Mouse (Mus musculus) heart, embryonic 15.5 days (tissue): ENCODE measurements around the gene Plcxd1. TPM values are rescaled to one million over a fixed set of nuclear protein-coding genes. Genes with fewer than 3 reads are reported as not detected.
"Not testable (repeated sequence)": the region's sequence is repeated elsewhere in the genome, so short reads cannot be mapped to it uniquely, and the experiment has no call there.

Experiments
- ATAC-seq: fragments of 200-750 bp; cut with Nextera tagmentation; replicated peaks from 2 replicates; pipeline ENCODE4 v1.8.0; 2017; ENCODE audit warnings: low read depth, moderate TSS enrichment; ENCODE audit not compliant: insufficient number of reproducible peaks, insufficient read depth, low FRiP score
- H3K27ac ChIP-seq: fragments of 300-500 bp; sonication (generic); 2 replicates; pipeline ENCODE4 v1.5.1; 2015; ENCODE audit warnings: mild to moderate bottlenecking, inconsistent platforms
- H3K27me3 ChIP-seq: fragments of 300-500 bp; sonication (generic); 2 replicates; pipeline ENCODE4 v1.6.1; 2015; ENCODE audit warnings: inconsistent platforms
- H3K36me3 ChIP-seq: fragments of 300-500 bp; sonication (generic); 2 replicates; pipeline ENCODE4 v1.6.1; 2015; ENCODE audit warnings: mild to moderate bottlenecking, inconsistent platforms
- H3K4me1 ChIP-seq: fragments of 300-500 bp; sonication (generic); replicated peaks from 2 replicates; pipeline ENCODE4 v1.6.1; 2015; ENCODE audit warnings: inconsistent platforms
- H3K4me2 ChIP-seq: fragments of 300-500 bp; sonication (generic); 2 replicates; pipeline ENCODE4 v1.6.1; 2015; ENCODE audit warnings: inconsistent platforms, mild to moderate bottlenecking, moderate library complexity
- H3K4me3 ChIP-seq: fragments of 300-500 bp; sonication (generic); 2 replicates; pipeline ENCODE4 v1.5.1; 2015; ENCODE audit warnings: mild to moderate bottlenecking, inconsistent platforms
- H3K9ac ChIP-seq: fragments of 300-500 bp; sonication (generic); 2 replicates; pipeline ENCODE4 v1.6.1; 2015; ENCODE audit warnings: mild to moderate bottlenecking, inconsistent platforms
- H3K9me3 ChIP-seq: fragments of 300-500 bp; sonication (generic); replicated peaks from 2 replicates; pipeline ENCODE4 v1.6.1; 2016; ENCODE audit warnings: inconsistent platforms
- WGBS: fragments of 180-500 bp; shearing (Covaris S2); methylation state at CpG from one replicate; pipeline ENCODE4 v1.1.7; 2015; ENCODE audit warnings: mixed read lengths; 5-methylcytosine and 5-hydroxymethylcytosine counted together
- polyA plus RNA-seq: library from polyadenylated mRNA; unstranded; fragments of >200 nt; fragmentation: Nextera tagmentation; extraction: Ambion mirVana; gene quantifications from 2 replicates; pipeline ENCODE4 v1.2.1, GENCODE M21; 2015

The Plcxd1 gene
- polyA plus RNA-seq, 1 experiment from 2014 or later = 0.55 TPM

DNA sequence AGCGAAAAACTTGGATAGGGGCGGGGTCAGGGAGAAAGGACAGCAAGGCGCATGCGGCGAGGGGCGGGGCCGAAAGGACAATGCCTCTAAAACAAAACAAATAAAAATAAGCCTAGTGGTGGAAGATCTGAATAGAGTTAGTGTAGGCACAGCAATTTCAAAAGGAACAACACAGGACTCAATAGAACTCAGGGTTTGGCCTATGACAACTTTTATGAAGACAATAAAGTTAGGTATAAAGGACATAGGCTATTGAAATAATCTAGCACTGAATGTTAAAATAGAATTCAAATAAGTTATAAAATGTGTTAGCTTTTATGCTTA, 8.5 kb downstream of the Plcxd1 start:
- Histone ChIP-seq H3K27me3 (no peaks in the 10 kb centered on the region), H3K36me3 (peaks cover 44% of the 10 kb centered on the region), H3K9ac (peak overlapping the region; percentile 92; the same call in 1 of the 2 replicates), H3K4me1 (peaks cover 16% of the 10 kb centered on the region), H3K9me3 (no peaks in the 10 kb centered on the region), H3K4me2 (peak overlapping the region; percentile 90), H3K4me3 (peak overlapping the region; percentile 97), H3K27ac (peak overlapping the region; percentile 100)
- ATAC-seq = no peak
- 0% methylated on average over 7 of the region's 7 CpGs for WGBS

GRCm38 (mm10) chr5:110109991-110110441, 10.2 kb downstream of the Plcxd1 start, which contains the start of gene Zfp605:
TSS of gene Zfp605 (plus strand) at chr5:110110092.
- Histone ChIP-seq H3K4me2 (peak within 1 kb of the TSS; percentile 88), H3K36me3 (peaks cover 36% of the 10 kb centered on the region), H3K27ac (peak within 1 kb of the TSS; percentile 88), H3K27me3 (no peaks in the 10 kb centered on the region), H3K4me1 (peaks cover 16% of the 10 kb centered on the region), H3K9me3 (no peaks in the 10 kb centered on the region), H3K4me3 (peak within 1 kb of the TSS; percentile 70), H3K9ac (peak within 1 kb of the TSS; percentile 65)
- 0% methylated on average over 12 of the region's 12 CpGs for WGBS
- peak; percentile 42 for ATAC-seq

DNA sequence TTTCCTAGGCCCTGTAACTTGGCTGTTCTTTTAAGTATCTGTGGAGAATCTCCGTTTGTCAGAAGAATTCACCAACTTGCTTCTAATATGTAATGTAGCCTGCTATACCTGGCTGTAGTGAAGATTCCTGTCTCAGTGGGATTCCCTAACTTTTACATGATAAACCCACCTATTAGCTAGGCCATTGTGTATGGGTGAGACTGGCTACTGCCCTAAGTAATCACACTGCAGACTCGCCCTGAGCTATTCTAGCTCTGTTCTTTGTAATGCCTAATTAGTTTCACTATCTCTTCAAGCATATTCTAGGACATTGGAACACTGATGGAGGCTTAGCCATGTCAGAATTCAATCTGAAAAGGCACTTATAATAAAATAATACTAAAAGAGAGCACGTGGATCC, 22.6 kb downstream of the Plcxd1 start:
- H3K9ac ChIP-seq, H3K27me3 ChIP-seq, ATAC-seq, H3K4me3 ChIP-seq, H3K4me1 ChIP-seq, H3K4me2 ChIP-seq, H3K27ac ChIP-seq, H3K9me3 ChIP-seq: not testable (repeated sequence)
- WGBS = 84% methylated on average over 3 of the region's 3 CpGs
- peaks cover 29% of the 10 kb centered on the region for H3K36me3 ChIP-seq

DNA sequence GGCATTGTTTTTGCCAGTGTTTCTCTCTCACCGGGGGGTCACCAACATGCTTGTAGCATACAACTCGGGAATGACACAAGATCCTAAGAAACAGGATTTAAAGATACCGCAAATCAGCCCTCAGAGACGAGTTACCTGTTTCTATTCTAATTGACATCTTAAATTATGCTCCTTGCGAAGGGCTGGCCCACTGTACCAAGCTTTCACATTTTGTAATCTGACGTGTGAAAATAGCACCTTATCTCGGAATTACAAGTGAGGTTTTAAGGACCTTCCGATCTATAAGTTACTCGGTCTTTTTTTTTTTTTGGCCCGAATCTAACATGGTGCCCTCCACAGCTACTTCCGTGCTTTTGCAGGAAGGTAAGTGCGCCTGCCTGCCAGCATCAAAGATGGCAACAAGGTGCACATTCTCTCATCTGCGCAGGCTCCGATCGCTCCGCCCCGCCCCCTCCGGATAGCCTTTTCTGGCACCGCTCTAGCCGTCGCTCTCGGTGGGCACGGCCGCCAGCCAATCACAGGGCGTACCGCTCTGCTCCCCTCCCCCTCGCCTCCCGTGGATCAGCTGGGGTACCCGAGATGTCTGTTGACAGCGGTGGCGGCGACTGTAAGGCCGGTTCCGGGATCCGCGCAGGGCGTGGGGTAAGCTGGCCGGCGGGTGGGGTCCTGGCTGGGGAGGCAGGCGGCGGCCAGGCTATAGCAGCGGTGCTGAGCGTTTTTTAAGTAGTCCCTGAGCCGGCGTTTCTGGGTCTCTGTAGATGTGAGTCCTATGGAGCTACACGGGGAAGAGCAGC, 35.7 kb downstream of the Plcxd1 start, which contains the start of gene Chfr:
Chfr (plus strand) TSS at position 550 of the 794 bp plus-strand sequence.
- H3K9me3 ChIP-seq = 0 out of 2 replicates have a peak, but pooled peaks cover 7% of the 10 kb centered on the region
- H3K27ac ChIP-seq = peak within 1 kb of the TSS; percentile 73
- H3K27me3 ChIP-seq = no peaks in the 10 kb centered on the region
- peaks cover 6% of the 10 kb centered on the region; the same call in 1 of the 2 replicates for H3K4me1 ChIP-seq
- H3K9ac ChIP-seq = peak within 1 kb of the TSS; percentile 70
- 4% methylated on average over 46 of the region's 46 CpGs for WGBS
- ATAC-seq = peak; percentile 100
- peaks cover 8% of the 10 kb centered on the region; the same call in 1 of the 2 replicates for H3K36me3 ChIP-seq
- peak within 1 kb of the TSS; percentile 94 for H3K4me3 ChIP-seq
- peak within 1 kb of the TSS; percentile 82 for H3K4me2 ChIP-seq

GRCm38 (mm10) chr5:110136087-110136464, 36.3 kb downstream of the Plcxd1 start:
- Histone ChIP-seq H3K36me3 (peaks cover 12% of the 10 kb centered on the region), H3K27me3 (no peaks in the 10 kb centered on the region), H3K4me2 (peak overlapping the region; percentile 82), H3K9me3 (0 out of 2 replicates have a peak, but pooled peaks cover 7% of the 10 kb centered on the region), H3K27ac (peak overlapping the region; percentile 73), H3K9ac (peak overlapping the region; percentile 70), H3K4me3 (peak overlapping the region; percentile 94), H3K4me1 (peaks cover 6% of the 10 kb centered on the region; the same call in 1 of the 2 replicates)
- ATAC-seq = 0 out of 2 replicates have a peak, but pooled peaks have one; percentile 4
- 5% methylated on average over 18 of the region's 18 CpGs for WGBS

DNA sequence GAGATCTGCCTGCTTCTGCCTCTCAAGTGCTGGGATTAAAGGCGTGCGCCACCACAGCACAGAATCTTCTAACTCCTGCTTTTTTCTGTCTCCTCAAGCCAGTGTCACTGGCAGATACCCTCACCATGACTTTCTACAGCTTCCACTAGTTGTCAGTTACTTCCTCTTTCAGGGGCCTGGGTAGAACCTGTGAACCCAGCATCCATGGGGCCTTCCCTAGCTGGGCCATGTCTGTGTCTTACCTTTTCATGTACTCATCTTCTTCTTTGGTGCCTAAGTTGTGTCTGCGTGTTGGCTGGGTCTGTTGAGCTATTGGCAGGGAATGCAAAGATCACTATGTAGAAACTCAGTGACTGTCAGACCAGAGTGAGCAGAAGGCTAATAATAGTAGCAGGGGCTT, 38.0 kb downstream of the Plcxd1 start:
- Histone ChIP-seq H3K4me1 (peaks cover 6% of the 10 kb centered on the region; the same call in 1 of the 2 replicates), H3K4me3 (no peak overlapping the region), H3K9me3 (0 out of 2 replicates have a peak, but pooled peaks cover 7% of the 10 kb centered on the region), H3K9ac (no peak overlapping the region), H3K27me3 (no peaks in the 10 kb centered on the region), H3K36me3 (peaks cover 17% of the 10 kb centered on the region), H3K4me2 (no peak overlapping the region), H3K27ac (no peak overlapping the region)
- no peak for ATAC-seq
- WGBS = 86% methylated on average over 3 of the region's 3 CpGs

DNA sequence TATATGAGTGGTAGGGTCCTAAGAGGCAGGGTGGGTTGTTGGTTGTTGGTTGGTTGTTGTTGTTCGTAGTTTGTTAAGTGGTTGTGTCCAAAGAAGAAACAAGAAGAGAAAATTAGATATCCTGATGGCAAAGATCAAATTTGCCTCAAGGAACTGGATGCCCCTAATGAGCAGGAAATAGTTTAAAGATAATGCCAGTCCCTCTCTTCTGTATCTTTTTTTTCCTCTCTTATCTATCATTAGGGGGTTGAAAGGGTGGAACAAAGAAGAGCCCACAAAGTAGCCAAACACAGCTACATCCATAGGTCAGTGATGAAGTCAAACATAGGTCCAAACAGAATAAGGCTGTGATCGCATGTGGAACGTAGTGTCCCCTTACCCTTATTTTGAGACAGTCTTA, 39.6 kb downstream of the Plcxd1 start:
- no peak overlapping the region for H3K27ac ChIP-seq
- no peak overlapping the region for H3K4me2 ChIP-seq
- H3K9ac ChIP-seq = no peak overlapping the region
- no peaks in the 10 kb centered on the region for H3K27me3 ChIP-seq
- no peak for ATAC-seq
- peaks cover 29% of the 10 kb centered on the region for H3K36me3 ChIP-seq
- WGBS = 95% methylated on average over 3 of the region's 3 CpGs
- peaks cover 6% of the 10 kb centered on the region; the same call in 1 of the 2 replicates for H3K4me1 ChIP-seq
- H3K4me3 ChIP-seq = no peak overlapping the region
- H3K9me3 ChIP-seq = no peaks in the 10 kb centered on the region

DNA sequence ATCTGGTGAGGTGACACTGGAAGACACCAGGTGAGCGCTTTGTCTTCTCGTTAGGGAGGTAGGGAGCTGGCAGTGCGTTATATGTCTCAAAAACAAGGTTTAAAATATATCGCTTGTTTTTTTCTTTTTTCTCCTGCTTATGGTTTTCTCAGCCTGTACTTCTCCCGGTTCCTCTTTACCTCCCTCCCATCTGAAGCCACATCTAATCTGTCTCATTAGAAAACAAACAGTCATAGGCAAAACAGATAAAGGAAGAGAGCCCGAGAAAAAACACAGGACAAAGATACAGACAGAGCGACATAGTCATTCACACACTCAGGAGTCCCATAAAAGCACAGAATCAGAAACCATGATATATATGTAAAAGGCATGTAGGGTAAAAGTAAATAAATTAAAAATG, 40.7 kb downstream of the Plcxd1 start:
- peaks cover 6% of the 10 kb centered on the region; the same call in 1 of the 2 replicates for H3K4me1 ChIP-seq
- H3K27me3 ChIP-seq = no peaks in the 10 kb centered on the region
- 86% methylated on average over 7 of the region's 7 CpGs for WGBS
- no peak overlapping the region for H3K27ac ChIP-seq
- no peak for ATAC-seq
- no peak overlapping the region for H3K4me2 ChIP-seq
- H3K9ac ChIP-seq = no peak overlapping the region
- H3K36me3 ChIP-seq = peaks cover 39% of the 10 kb centered on the region
- H3K9me3 ChIP-seq = no peaks in the 10 kb centered on the region
- no peak overlapping the region for H3K4me3 ChIP-seq

- H3K4me3 ChIP-seq = no peak overlapping the region
- H3K9me3 ChIP-seq = no peaks in the 10 kb centered on the region
- H3K36me3 ChIP-seq = peaks cover 54% of the 10 kb centered on the region
- no peak overlapping the region for H3K4me2 ChIP-seq
- ATAC-seq = no peak
- H3K27me3 ChIP-seq = no peaks in the 10 kb centered on the region
- WGBS = 80% methylated on average over 2 of the region's 2 CpGs
- peaks cover 3% of the 10 kb centered on the region; the same call in 1 of the 2 replicates for H3K4me1 ChIP-seq
- no peak overlapping the region for H3K9ac ChIP-seq
- no peak overlapping the region for H3K27ac ChIP-seq
These were observed 42.5 kb downstream of the Plcxd1 start for GRCm38 (mm10) chr5:110142309-110142708.

DNA sequence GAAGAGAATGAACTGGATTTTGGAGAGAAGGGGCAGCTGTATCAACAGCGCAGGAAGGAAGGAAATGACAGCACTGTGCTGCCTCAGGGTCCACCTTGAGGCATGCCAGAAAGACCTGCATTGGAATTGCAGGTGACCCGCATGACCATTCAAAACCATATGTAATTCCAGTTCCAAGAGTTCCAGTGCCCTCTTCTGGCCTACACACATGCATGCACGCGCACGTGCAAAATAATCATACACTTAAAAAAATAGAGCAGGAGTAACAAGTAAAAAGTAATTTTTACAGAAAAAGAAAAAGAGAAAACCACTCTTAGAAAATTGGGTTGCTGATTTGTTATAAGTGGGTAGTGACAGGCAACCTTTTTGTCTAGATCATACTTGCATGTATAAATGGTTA, 43.2 kb downstream of the Plcxd1 start:
- Histone ChIP-seq H3K9ac (no peak overlapping the region), H3K9me3 (no peaks in the 10 kb centered on the region), H3K27me3 (no peaks in the 10 kb centered on the region), H3K4me3 (no peak overlapping the region), H3K36me3 (peaks cover 61% of the 10 kb centered on the region), H3K4me2 (no peak overlapping the region), H3K4me1 (no peaks in the 10 kb centered on the region; the same call in 1 of the 2 replicates), H3K27ac (no peak overlapping the region)
- ATAC-seq = no peak
- WGBS = 93% methylated on average over 5 of the region's 5 CpGs
